Mouse (Mus musculus): ENCODE results near the gene Slc1a2. TPM values are rescaled to one million over a fixed set of nuclear protein-coding genes. Genes with fewer than 3 reads are reported as not detected.

Gene Slc1a2
- total and polyA plus RNA-seq, 3 experiments, result 0.12 to 0.50 (median 0.29) TPM

GRCm38 (mm10) chr2:102745259-102745906 is 86.9 kb downstream of the Slc1a2 start:
- TF ChIP-seq EP300 (IDR thresholded peaks at IDR 0.05; ENCODE audit: insufficient read depth, low read depth, low read length) (peak; percentile 70; the same call in 1 of the 2 replicates), CTCF (IDR thresholded peaks at IDR 0.05) (no peak)
- WGBS, result 22% methylated on average over 7 of the region's 7 CpGs
- Histone ChIP-seq H3K36me3 (ENCODE audit: control insufficient read depth, insufficient read depth, low read length) (no peaks in the 10 kb centered on the region), H3K4me1 (ENCODE audit: control insufficient read depth, insufficient read depth, low read length) (peaks cover 10% of the 10 kb centered on the region), H3K4me3 (no peak overlapping the region), H3K9ac (ENCODE audit: low read depth, low read length) (no peak overlapping the region), H3K79me2 (replicated peaks; ENCODE audit: control insufficient read depth, insufficient read depth, low read length) (no peaks in the 10 kb centered on the region), H3K27ac (peak overlapping the region; percentile 5; the same call in 1 of the 2 replicates), H3K27me3 (ENCODE audit: control insufficient read depth, insufficient read depth, low read length) (no peaks in the 10 kb centered on the region)
- intact Hi-C loops (cut with DNase I), result no loop called here
- DNase-seq, result peak; percentile 34 to 79

GRCm38 (mm10) chr2:102747758-102748157 is 89.3 kb downstream of the Slc1a2 start:
- peaks cover 10% of the 10 kb centered on the region for H3K4me1 ChIP-seq (ENCODE audit: control insufficient read depth, insufficient read depth, low read length)
- H3K27me3 ChIP-seq (ENCODE audit: control insufficient read depth, insufficient read depth, low read length), result no peaks in the 10 kb centered on the region
- H3K9ac ChIP-seq (ENCODE audit: low read depth, low read length), result no peak overlapping the region
- intact Hi-C loops (cut with DNase I), result no loop called here
- 78% methylated on average over 3 of the region's 3 CpGs for WGBS
- DNase-seq, result no peak
- TF ChIP-seq POLR2A (IDR thresholded peaks at IDR 0.05; ENCODE audit: insufficient read depth, low read depth, low read length) (no peak), CTCF (IDR thresholded peaks at IDR 0.05) (no peak), EP300 (IDR thresholded peaks at IDR 0.05; ENCODE audit: insufficient read depth, low read depth, low read length) (no peak)
- H3K27ac ChIP-seq, result no peak overlapping the region
- no peaks in the 10 kb centered on the region for H3K79me2 ChIP-seq (replicated peaks; ENCODE audit: control insufficient read depth, insufficient read depth, low read length)
- H3K36me3 ChIP-seq (ENCODE audit: control insufficient read depth, insufficient read depth, low read length), result no peaks in the 10 kb centered on the region
- no peak overlapping the region for H3K4me3 ChIP-seq

DNA sequence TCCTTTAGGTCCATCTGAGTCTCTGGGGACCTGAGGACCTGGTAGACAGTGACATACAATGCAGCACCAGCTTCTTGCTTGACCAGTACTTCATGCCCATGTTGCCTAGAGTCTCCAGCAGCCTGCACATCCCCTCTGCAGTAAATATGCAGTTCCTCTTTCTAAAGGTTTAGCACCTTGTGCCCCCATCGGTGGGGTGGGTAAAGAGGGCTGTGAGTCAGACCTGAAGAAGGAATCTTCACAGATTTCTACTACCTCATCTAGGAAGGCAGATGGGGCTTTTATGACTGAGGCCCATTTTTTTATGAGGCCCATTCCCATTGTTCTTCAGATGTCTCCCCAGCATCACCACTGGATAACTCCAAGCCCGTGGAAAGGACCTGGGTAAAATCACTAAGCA is 91.5 kb downstream of the Slc1a2 start:
- WGBS, result 56% methylated on average over 2 of the region's 2 CpGs
- intact Hi-C loops (cut with DNase I), result no loop called here

DNA sequence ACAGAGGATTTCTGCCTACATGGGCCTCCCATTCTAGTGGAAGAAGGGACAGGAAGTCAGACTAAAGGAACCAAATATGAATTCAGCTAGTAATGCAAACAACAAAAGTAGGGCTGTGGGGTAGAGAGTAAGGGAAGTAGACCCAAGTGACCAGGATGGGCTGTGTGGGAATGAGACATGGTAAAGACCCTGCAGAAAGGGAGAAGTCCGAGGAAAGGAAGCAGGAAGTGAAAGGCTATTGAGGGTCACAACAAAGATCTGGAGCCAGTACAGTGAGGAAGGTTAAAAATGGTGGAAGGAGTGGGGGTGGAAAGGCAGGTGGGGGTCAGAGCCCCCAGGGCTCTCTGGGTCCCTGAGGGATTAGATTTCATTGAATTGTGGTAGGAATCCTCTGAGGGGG is 93.4 kb downstream of the Slc1a2 start:
- TF ChIP-seq EP300 (IDR thresholded peaks at IDR 0.05; ENCODE audit: insufficient read depth, low read depth, low read length) (no peak), CTCF (IDR thresholded peaks at IDR 0.05) (no peak), POLR2A (IDR thresholded peaks at IDR 0.05; ENCODE audit: insufficient read depth, low read depth, low read length) (no peak)
- Histone ChIP-seq H3K36me3 (ENCODE audit: control insufficient read depth, insufficient read depth, low read length) (no peaks in the 10 kb centered on the region), H3K27ac (no peak overlapping the region), H3K9ac (ENCODE audit: low read depth, low read length) (no peak overlapping the region), H3K27me3 (ENCODE audit: control insufficient read depth, insufficient read depth, low read length) (no peaks in the 10 kb centered on the region), H3K79me2 (replicated peaks; ENCODE audit: control insufficient read depth, insufficient read depth, low read length) (no peaks in the 10 kb centered on the region), H3K4me1 (ENCODE audit: control insufficient read depth, insufficient read depth, low read length) (peaks cover 2% of the 10 kb centered on the region; the same call in 1 of the 2 replicates), H3K4me3 (no peak overlapping the region)
- intact Hi-C loops (cut with DNase I), result no loop called here
- 44% methylated on average over 1 of the region's 1 CpGs for WGBS
- DNase-seq, result no peak

More for the DNA sequence above, 91.5 kb downstream of the Slc1a2 start:
- no peaks in the 10 kb centered on the region for H3K36me3 ChIP-seq (ENCODE audit: control insufficient read depth, insufficient read depth, low read length)
- no peaks in the 10 kb centered on the region for H3K79me2 ChIP-seq (replicated peaks; ENCODE audit: control insufficient read depth, insufficient read depth, low read length)
- no peak overlapping the region for H3K27ac ChIP-seq
- peaks cover 6% of the 10 kb centered on the region for H3K4me1 ChIP-seq (ENCODE audit: control insufficient read depth, insufficient read depth, low read length)
- H3K9ac ChIP-seq (ENCODE audit: low read depth, low read length), result no peak overlapping the region
- TF ChIP-seq POLR2A (IDR thresholded peaks at IDR 0.05; ENCODE audit: insufficient read depth, low read depth, low read length) (no peak), EP300 (IDR thresholded peaks at IDR 0.05; ENCODE audit: insufficient read depth, low read depth, low read length) (no peak), CTCF (IDR thresholded peaks at IDR 0.05) (no peak)
- H3K4me3 ChIP-seq, result no peak overlapping the region
- H3K27me3 ChIP-seq (ENCODE audit: control insufficient read depth, insufficient read depth, low read length), result no peaks in the 10 kb centered on the region
- DNase-seq, result no peak

- no peak overlapping the region for H3K27ac ChIP-seq
- H3K4me3 ChIP-seq, result no peak overlapping the region
- no peak for DNase-seq
- no peak overlapping the region for H3K9ac ChIP-seq (ENCODE audit: low read depth, low read length)
- no peaks in the 10 kb centered on the region for H3K27me3 ChIP-seq (ENCODE audit: control insufficient read depth, insufficient read depth, low read length)
- H3K36me3 ChIP-seq (ENCODE audit: control insufficient read depth, insufficient read depth, low read length), result peaks cover 2% of the 10 kb centered on the region
- 69% methylated on average over 5 of the region's 5 CpGs for WGBS
- intact Hi-C loops (cut with DNase I), result no loop called here
- H3K4me1 ChIP-seq (ENCODE audit: control insufficient read depth, insufficient read depth, low read length), result peaks cover 7% of the 10 kb centered on the region
- H3K79me2 ChIP-seq (replicated peaks; ENCODE audit: control insufficient read depth, insufficient read depth, low read length), result no peaks in the 10 kb centered on the region
- no peak for TF ChIP-seq CTCF (IDR thresholded peaks at IDR 0.05)
- TF ChIP-seq POLR2A (IDR thresholded peaks at IDR 0.05; ENCODE audit: insufficient read depth, low read depth, low read length), result no peak
- TF ChIP-seq EP300 (IDR thresholded peaks at IDR 0.05; ENCODE audit: insufficient read depth, low read depth, low read length), result no peak
These were observed 98.9 kb downstream of the Slc1a2 start for GRCm38 (mm10) chr2:102757241-102757860.

GRCm38 (mm10) chr2:102759479-102759878 is 101.0 kb downstream of the Slc1a2 start:
- intact Hi-C loops (cut with DNase I), result no loop called here
- H3K27me3 ChIP-seq (ENCODE audit: control insufficient read depth, insufficient read depth, low read length), result no peaks in the 10 kb centered on the region
- no peaks in the 10 kb centered on the region for H3K79me2 ChIP-seq (replicated peaks; ENCODE audit: control insufficient read depth, insufficient read depth, low read length)
- peaks cover 2% of the 10 kb centered on the region for H3K36me3 ChIP-seq (ENCODE audit: control insufficient read depth, insufficient read depth, low read length)
- H3K4me3 ChIP-seq, result no peak overlapping the region
- WGBS, result 96% methylated on average over 5 of the region's 5 CpGs
- H3K27ac ChIP-seq, result no peak overlapping the region
- H3K9ac ChIP-seq (ENCODE audit: low read depth, low read length), result no peak overlapping the region
- H3K4me1 ChIP-seq (ENCODE audit: control insufficient read depth, insufficient read depth, low read length), result peaks cover 10% of the 10 kb centered on the region
- TF ChIP-seq EP300 (IDR thresholded peaks at IDR 0.05; ENCODE audit: insufficient read depth, low read depth, low read length), result no peak
- TF ChIP-seq POLR2A (IDR thresholded peaks at IDR 0.05; ENCODE audit: insufficient read depth, low read depth, low read length), result no peak
- TF ChIP-seq CTCF (IDR thresholded peaks at IDR 0.05), result no peak
- DNase-seq, result no peak

Data from heart, adult 2 months (tissue).